Mouse (Mus musculus): ENCODE results near the gene Muc1. TPM values are rescaled to one million over a fixed set of nuclear protein-coding genes. Genes with fewer than 3 reads are reported as not detected.
"Not testable (repeated sequence)": the region's sequence is repeated elsewhere in the genome, so short reads cannot be mapped to it uniquely, and the experiment has no call there.

Gene Muc1
- polyA plus RNA-seq, 1 experiment, result 38.3 TPM

GRCm38 (mm10) chr3:89210162-89210561, 18.7 kb upstream of the Muc1 start:
- Histone ChIP-seq H3K4me3 (ENCODE audit: control insufficient read depth, low read depth, low read length) (no peak overlapping the region), H3K27ac (ENCODE audit: control insufficient read depth, insufficient read depth, low read depth, low read length) (no peak overlapping the region), H3K27me3 (ENCODE audit: control insufficient read depth, insufficient read depth, low read length) (no peaks in the 10 kb centered on the region), H3K36me3 (ENCODE audit: control insufficient read depth, insufficient read depth, low read length) (no peaks in the 10 kb centered on the region; the same call in none of the 2 replicates), H3K4me1 (ENCODE audit: control insufficient read depth, insufficient read depth, low read length) (peaks cover 2% of the 10 kb centered on the region; the same call in 1 of the 2 replicates)
- TF ChIP-seq CTCF (IDR thresholded peaks at IDR 0.05; ENCODE audit: control insufficient read depth, insufficient read depth, insufficient replicate concordance, low read depth, low read length) (no peak), POLR2A (IDR thresholded peaks at IDR 0.05; ENCODE audit: control insufficient read depth, low read depth, low read length) (no peak)

DNA sequence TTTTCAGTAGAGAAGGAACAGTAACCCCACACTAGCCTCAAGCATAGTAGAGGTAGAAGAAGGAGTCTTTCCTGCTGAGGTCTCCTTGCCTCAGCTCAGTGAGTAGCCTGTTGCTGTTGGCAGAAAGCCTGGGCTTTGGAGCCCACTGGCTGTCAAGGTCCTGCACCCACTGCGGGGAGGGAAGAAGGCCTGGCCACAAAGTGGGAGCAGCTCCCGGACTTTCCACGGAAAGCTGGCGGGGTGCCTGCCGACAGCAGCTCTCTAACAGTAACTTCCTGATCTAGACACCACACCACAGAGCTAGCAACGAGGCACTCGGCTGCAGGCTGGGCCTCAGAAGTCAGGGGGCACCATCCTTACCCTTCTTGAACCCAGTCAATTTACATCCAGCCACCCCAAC, 18.1 kb upstream of the Muc1 start:
- Histone ChIP-seq H3K4me3 (ENCODE audit: control insufficient read depth, low read depth, low read length) (no peak overlapping the region), H3K4me1 (ENCODE audit: control insufficient read depth, insufficient read depth, low read length) (peaks cover 7% of the 10 kb centered on the region), H3K27me3 (ENCODE audit: control insufficient read depth, insufficient read depth, low read length) (no peaks in the 10 kb centered on the region), H3K27ac (ENCODE audit: control insufficient read depth, insufficient read depth, low read depth, low read length) (no peak overlapping the region), H3K36me3 (ENCODE audit: control insufficient read depth, insufficient read depth, low read length) (no peaks in the 10 kb centered on the region; the same call in none of the 2 replicates)
- no peak for TF ChIP-seq POLR2A (IDR thresholded peaks at IDR 0.05; ENCODE audit: control insufficient read depth, low read depth, low read length)
- no peak for TF ChIP-seq CTCF (IDR thresholded peaks at IDR 0.05; ENCODE audit: control insufficient read depth, insufficient read depth, insufficient replicate concordance, low read depth, low read length)

GRCm38 (mm10) chr3:89213803-89214530, 14.9 kb upstream of the Muc1 start:
- peak overlapping the region; percentile 93 for H3K4me3 ChIP-seq (ENCODE audit: control insufficient read depth, low read depth, low read length)
- peaks cover 13% of the 10 kb centered on the region for H3K4me1 ChIP-seq (ENCODE audit: control insufficient read depth, insufficient read depth, low read length)
- H3K36me3 ChIP-seq (ENCODE audit: control insufficient read depth, insufficient read depth, low read length), result no peaks in the 10 kb centered on the region; the same call in none of the 2 replicates
- no peaks in the 10 kb centered on the region for H3K27me3 ChIP-seq (ENCODE audit: control insufficient read depth, insufficient read depth, low read length)
- peak; percentile 94 for TF ChIP-seq POLR2A (IDR thresholded peaks at IDR 0.05; ENCODE audit: control insufficient read depth, low read depth, low read length)
- TF ChIP-seq CTCF (IDR thresholded peaks at IDR 0.05; ENCODE audit: control insufficient read depth, insufficient read depth, insufficient replicate concordance, low read depth, low read length), result no peak
- H3K27ac ChIP-seq (ENCODE audit: control insufficient read depth, insufficient read depth, low read depth, low read length), result peak overlapping the region; percentile 94

- Histone ChIP-seq H3K4me1 (ENCODE audit: control insufficient read depth, insufficient read depth, low read length) (peaks cover 13% of the 10 kb centered on the region), H3K4me3 (ENCODE audit: control insufficient read depth, low read depth, low read length) (peak within 1 kb of the TSS; percentile 93), H3K36me3 (ENCODE audit: control insufficient read depth, insufficient read depth, low read length) (no peaks in the 10 kb centered on the region; the same call in 1 of the 2 replicates), H3K27me3 (ENCODE audit: control insufficient read depth, insufficient read depth, low read length) (no peaks in the 10 kb centered on the region), H3K27ac (ENCODE audit: control insufficient read depth, insufficient read depth, low read depth, low read length) (peak within 1 kb of the TSS; percentile 94)
- no peak for TF ChIP-seq CTCF (IDR thresholded peaks at IDR 0.05; ENCODE audit: control insufficient read depth, insufficient read depth, insufficient replicate concordance, low read depth, low read length)
- no peak for TF ChIP-seq POLR2A (IDR thresholded peaks at IDR 0.05; ENCODE audit: control insufficient read depth, low read depth, low read length)
Measured at GRCm38 (mm10) chr3:89214681-89215411, 14.0 kb upstream of the Muc1 start, which contains the start of gene Thbs3. Gene Thbs3, plus strand, starts transcription at chr3:89215180.

- Histone ChIP-seq H3K27ac (ENCODE audit: control insufficient read depth, insufficient read depth, low read depth, low read length) (no peak overlapping the region), H3K4me3 (ENCODE audit: control insufficient read depth, low read depth, low read length) (peak overlapping the region; percentile 93), H3K27me3 (ENCODE audit: control insufficient read depth, insufficient read depth, low read length) (no peaks in the 10 kb centered on the region), H3K36me3 (ENCODE audit: control insufficient read depth, insufficient read depth, low read length) (no peaks in the 10 kb centered on the region), H3K4me1 (ENCODE audit: control insufficient read depth, insufficient read depth, low read length) (peaks cover 13% of the 10 kb centered on the region)
- peak; percentile 74 for TF ChIP-seq CTCF (IDR thresholded peaks at IDR 0.05; ENCODE audit: control insufficient read depth, insufficient read depth, insufficient replicate concordance, low read depth, low read length)
- no peak for TF ChIP-seq POLR2A (IDR thresholded peaks at IDR 0.05; ENCODE audit: control insufficient read depth, low read depth, low read length)
Measured at GRCm38 (mm10) chr3:89215853-89216252, 13.0 kb upstream of the Muc1 start.

- H3K36me3 ChIP-seq (ENCODE audit: control insufficient read depth, insufficient read depth, low read length); H3K27me3 ChIP-seq (ENCODE audit: control insufficient read depth, insufficient read depth, low read length); H3K27ac ChIP-seq (ENCODE audit: control insufficient read depth, insufficient read depth, low read depth, low read length): not testable (repeated sequence)
- Histone ChIP-seq H3K4me3 (ENCODE audit: control insufficient read depth, low read depth, low read length) (peak overlapping the region; percentile 93), H3K4me1 (ENCODE audit: control insufficient read depth, insufficient read depth, low read length) (peaks cover 13% of the 10 kb centered on the region)
Measured at GRCm38 (mm10) chr3:89216407-89216806, 12.4 kb upstream of the Muc1 start.

- Histone ChIP-seq H3K36me3 (ENCODE audit: control insufficient read depth, insufficient read depth, low read length) (no peaks in the 10 kb centered on the region; the same call in 1 of the 2 replicates), H3K27ac (ENCODE audit: control insufficient read depth, insufficient read depth, low read depth, low read length) (no peak overlapping the region), H3K4me1 (ENCODE audit: control insufficient read depth, insufficient read depth, low read length) (peaks cover 13% of the 10 kb centered on the region)
Measured at GRCm38 (mm10) chr3:89218271-89218670, 10.6 kb upstream of the Muc1 start.

More at GRCm38 (mm10) chr3:89218271-89218670, 10.6 kb upstream of the Muc1 start:
- Histone ChIP-seq H3K27me3 (ENCODE audit: control insufficient read depth, insufficient read depth, low read length) (no peaks in the 10 kb centered on the region), H3K4me3 (ENCODE audit: control insufficient read depth, low read depth, low read length) (no peak overlapping the region)
- no peak for TF ChIP-seq CTCF (IDR thresholded peaks at IDR 0.05; ENCODE audit: control insufficient read depth, insufficient read depth, insufficient replicate concordance, low read depth, low read length)
- no peak for TF ChIP-seq POLR2A (IDR thresholded peaks at IDR 0.05; ENCODE audit: control insufficient read depth, low read depth, low read length)

Data from testis, adult 2 months (tissue).